Mouse (Mus musculus) inflammation-experienced regulatory T-cells, adult 16 weeks (primary cell): ENCODE measurements around the gene Gm4847. TPM values are rescaled to one million over a fixed set of nuclear protein-coding genes. Genes with fewer than 3 reads are reported as not detected.

ENCODE experiments used
- polyA plus RNA-seq: library from polyadenylated mRNA; unstranded; fragments of 100-300 nt; shearing (Covaris generic); gene quantifications from one replicate; pipeline ENCODE4 v1.2.1, GENCODE M21; 2017

Gm4847 gene
- not detected for polyA plus RNA-seq

GRCm38 (mm10) chr1:166647593-166647992 is at the start of gene Gm4847:
Gene Gm4847, minus strand, starts transcription at chr1:166647693.

DNA sequence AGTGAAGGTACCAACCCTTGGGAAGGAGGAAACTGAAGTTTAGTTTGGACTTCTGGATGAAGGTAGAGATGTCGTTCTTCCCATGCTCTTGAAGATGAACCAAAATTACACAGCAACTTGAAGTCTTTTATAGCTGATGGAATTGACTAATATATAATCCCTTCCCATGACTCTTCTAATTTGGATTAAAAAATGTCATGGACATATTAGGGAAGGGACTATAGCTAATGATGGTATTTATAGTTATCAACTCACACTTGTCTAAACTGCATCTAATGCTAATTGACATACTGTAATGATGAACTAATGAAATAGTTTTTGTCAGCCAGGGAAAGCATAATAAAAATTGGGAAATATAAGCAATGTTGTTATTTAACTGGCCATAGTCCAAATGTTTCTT is 34.3 kb upstream of the Gm4847 start, which contains the start of gene Fmo9:
TSS of gene Fmo9 (minus strand) at position 101 of the 400 bp plus-strand sequence.

Other genes starting within 250 kb of the Gm4847 start
- gene Pogk, start 237.8 kb downstream of the Gm4847 start, polyA plus RNA-seq, result 8.6 TPM
- gene Gm4846, start 150.1 kb downstream of the Gm4847 start, polyA plus RNA-seq, result not detected
- gene Fmo9, start 34.2 kb upstream of the Gm4847 start, polyA plus RNA-seq, result not detected